Mouse (Mus musculus): ENCODE measurements around the gene Actr3b.

Gene Actr3b

GRCm38 (mm10) chr5:25886708-25887107 is 126.9 kb downstream of the Actr3b start:
- no peak for DNase-seq (ENCODE audit: low spot score)

GRCm38 (mm10) chr5:25889746-25890382 is 130.1 kb downstream of the Actr3b start:
- DNase-seq (ENCODE audit: low spot score), result no peak

DNA sequence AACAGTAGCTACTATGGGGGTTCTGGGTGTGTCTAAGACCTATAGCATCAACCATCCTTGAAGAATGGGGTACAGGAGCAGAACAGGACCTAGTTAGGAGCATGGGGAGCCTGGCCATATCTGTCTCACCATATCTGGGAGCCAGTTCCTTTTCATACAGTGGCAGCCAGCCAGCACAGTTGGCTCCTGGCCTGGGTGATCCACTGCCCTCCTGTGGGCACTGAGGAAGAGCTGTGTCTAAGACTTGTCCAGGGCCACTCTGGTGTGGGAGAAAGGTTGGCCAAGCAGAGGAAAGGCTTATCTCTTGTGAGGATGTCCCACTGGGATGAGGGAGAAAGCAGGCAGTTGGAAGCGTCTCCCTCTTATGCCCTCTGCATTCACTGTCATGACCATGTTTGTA is 131.5 kb downstream of the Actr3b start:
- DNase-seq (ENCODE audit: low spot score), result peak; percentile 77
